Mouse (Mus musculus) thymus, postnatal 0 days (tissue): ENCODE measurements around the gene Rbmx. TPM values are rescaled to one million over a fixed set of nuclear protein-coding genes. Genes with fewer than 3 reads are reported as not detected.

Experiments used
- DNase-seq: peaks from one replicate; pipeline ENCODE4 v3.0.0-alpha.2; 2015; ENCODE audit warnings: low spot score
- polyA plus RNA-seq: library from polyadenylated mRNA; unstranded; fragments of >200 nt; fragmentation: Nextera tagmentation; extraction: Ambion mirVana; gene quantifications from 2 replicates; pipeline ENCODE4 v1.2.1, GENCODE M21; 2015

The Rbmx gene
- polyA plus RNA-seq = 145 and 149 TPM in 2 replicates

DNA sequence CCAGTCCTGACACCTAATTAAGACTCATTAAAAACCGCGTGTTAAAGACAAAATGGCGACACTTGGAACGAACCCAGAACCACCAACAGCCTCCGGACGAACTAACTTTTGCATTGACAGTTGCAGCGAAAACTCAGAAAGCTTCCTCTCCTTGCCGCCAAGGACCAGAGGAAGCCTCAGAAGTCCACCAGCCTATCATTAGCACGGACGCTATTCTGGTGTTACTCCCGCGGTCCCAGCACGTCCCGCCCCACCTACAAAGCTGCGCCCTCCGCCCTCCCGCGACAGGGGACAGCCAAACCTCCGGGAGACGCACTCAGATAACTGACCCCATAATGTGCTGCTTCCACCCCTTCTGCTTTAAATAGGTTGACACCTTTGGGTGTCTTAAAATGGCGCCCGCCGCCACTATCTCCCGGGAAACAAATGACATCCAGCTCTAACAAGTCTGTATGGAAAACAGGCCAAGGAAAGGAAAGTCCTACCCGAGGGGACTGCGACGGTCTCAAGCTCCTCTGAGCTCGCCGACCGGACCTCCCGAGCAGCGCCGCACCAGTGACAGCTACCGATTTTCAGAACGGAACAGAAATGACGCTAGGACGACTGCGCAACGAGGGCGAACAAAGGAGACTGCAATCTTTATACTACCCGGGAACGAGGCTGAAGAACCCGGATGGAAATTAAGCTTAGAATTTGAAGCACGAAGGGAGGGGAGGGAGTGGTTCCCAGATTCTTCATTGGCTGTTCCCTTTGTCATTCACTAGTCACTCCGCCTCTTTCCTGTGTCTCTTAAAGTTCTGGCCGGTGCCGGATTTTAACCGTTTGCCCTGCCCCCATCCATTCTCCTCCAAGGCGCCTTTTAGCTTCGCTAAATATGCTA, at the start of gene Rbmx:
Gene Rbmx (minus strand): TSS at position 670 of the 880 bp plus-strand sequence.
- DNase-seq = peak; percentile 90

DNA sequence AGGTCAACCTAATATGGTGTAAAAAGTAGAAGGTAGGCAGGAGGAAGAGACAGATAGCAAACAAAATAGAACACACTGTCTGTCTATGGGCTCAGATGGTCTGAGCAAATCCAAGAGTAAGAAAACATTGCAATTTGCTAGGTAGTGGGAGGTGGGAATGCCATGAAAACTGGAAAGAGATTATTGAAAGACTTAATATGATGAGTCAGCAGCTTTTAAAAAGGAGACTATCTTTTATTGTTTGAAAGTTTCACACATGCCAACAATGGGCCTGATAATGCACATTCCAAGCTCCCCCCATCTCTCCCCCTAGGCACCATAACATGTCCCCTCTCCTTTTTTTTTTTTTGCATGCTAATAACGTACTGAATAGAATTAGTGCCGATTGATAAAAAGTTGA, 41.1 kb upstream of the Rbmx start:
- DNase-seq = no peak

DNA sequence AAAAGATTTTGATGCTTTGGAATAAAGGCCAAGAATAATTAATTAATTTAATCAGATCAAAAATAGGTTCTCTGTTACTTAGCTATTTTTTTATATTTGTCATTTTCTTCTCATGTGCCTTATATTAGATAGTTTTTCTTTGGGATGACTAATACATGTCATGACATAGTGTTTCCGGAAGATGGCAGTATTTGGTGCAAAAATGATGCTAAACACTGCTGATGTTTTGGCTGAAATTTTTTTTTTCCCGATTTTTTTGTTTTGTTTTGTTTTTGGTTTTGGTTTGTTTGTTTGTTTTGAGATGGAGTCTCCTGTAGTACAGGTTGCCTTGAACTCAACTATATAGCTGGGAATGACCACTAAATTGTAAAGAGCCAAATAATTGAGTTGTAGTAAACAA, 38.8 kb upstream of the Rbmx start:
- DNase-seq = no peak

DNA sequence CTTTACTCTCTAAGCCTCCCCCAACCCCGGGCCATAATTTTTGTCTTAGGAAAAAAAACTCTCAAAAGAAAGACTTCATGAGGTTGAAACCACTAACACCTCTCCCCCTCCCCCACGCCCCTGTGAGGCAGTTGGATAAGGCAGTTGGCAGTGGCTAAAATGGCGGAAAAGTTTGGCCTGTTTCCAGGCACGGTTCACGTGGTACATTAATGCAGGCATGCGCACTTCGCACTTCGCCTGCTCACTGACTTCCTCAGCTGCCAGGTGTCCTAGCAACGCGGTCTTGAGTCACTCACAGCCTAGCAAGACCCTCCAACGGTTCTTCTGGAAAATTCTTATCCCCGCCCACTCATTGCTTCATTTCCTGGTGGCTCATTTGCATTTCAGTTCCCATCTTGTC, 15.9 kb upstream of the Rbmx start, which contains the start of gene Gm364:
Gene Gm364 (plus strand): TSS at position 386 of the 400 bp plus-strand sequence.
- DNase-seq = no peak

DNA sequence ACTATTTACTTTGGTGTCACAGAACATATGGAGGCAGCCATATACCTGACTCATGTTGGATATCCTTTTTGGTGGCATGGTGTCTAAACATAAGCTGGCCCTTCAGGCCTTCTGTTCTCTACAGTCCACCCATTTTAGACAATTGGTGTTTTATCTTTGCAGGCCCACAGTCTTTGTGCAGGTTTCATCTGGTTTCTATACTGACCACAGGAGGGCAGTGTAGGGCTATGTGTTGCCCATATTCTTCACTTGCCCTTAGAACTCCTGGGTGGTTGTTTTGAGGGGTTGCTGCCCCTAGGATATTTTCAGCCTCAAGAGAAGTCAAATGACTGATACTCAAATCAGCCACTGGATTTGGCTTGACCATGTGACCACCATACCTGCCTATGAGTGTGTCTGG, 10.8 kb upstream of the Rbmx start:
- DNase-seq = peak; percentile 32

DNA sequence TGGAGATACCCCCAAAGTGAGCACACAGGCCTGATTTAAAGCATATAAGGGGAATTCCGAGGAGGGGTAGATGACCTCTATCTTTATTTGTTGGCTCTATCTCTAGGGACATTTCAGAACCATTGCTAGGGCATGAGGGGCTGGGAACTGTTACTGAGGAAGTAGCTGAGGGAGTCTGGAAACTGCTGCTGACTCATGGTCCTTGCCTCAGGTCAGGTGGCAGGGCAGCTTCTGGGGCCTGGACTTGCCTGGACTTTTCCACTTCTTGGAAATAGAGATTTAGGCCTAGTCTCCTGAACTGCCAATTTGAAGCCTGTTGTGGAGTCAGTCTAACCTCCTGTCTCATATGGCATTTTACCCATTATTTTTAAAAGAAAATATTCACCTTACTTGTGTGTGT, 8.6 kb upstream of the Rbmx start:
- DNase-seq = no peak

DNA sequence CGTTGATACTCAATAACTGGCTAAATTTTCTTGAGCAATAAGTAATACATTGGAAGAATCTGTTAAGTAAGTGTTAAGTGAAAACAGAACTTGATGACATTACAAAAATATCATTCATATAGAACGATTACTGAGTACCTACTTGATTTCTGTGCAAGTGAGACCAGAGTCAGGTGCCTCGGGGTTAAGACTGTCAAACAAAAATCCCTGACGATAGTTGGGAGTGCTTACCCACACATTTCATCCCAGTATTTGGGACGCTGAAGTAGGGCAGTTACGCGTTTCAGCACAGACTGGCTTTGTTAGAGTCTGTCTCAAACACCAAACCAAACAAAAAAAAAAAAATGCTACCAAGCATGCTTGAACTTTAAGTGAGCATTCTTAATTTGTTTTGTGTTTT, 576 bp upstream of the Rbmx start:
- DNase-seq = peak; percentile 15

DNA sequence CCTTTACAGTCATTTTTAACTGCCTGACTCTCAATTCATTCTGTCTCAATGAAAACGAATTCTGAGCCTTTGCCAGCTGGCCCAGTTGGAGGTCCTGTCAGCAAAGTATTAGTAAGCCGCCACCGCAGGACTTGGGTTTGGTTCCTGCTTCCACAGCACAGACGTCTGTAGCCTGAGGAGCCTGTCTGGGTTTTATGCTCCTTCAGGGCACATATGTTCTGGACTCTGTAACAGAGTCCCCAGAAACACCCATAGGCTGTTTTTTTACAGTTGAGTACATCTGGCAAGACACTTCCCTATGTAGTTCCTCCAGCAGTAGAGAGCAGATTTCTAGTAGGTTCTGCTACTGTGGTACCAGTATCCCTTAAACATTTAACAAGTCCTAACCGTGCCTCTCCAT, 11.9 kb downstream of the Rbmx start:
- DNase-seq = no peak

DNA sequence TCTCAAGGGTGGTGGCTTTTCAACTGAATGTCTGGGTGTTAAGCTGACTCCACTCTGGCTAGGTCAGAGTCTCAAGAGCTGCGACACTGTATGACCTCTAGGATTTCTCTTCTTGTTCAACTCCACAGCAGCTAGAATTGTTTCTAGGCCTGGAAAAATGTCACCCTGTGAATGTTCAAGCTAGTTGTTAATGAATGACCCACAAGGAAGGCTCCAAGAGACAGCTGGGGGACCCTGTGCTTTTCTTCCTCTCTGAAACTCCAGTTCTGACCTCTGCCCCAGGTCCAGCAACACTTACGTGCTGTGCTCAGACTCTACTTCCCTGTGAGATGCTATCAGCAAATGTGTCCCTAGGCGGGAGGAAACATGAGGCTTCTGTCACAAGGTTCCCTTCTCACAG, 14.3 kb downstream of the Rbmx start:
- no peak for DNase-seq

DNA sequence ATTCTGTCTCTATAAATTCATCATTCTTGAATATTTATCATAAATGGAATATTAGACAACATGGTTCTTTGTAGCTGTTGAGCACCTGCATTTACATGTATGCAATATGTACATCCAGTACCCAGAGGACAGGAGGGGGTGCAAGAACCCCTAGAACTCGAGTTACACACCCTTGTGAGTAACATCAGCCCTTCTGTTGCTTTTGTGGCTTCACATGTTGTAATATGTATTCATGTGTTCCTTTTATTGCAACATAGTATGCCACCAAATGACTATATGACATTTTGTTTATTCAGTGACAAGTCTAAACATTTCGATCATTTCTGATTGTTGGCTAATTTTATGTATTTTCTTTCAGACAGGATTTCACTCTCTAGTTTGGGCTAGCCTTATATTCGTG, 15.7 kb downstream of the Rbmx start:
- no peak for DNase-seq

DNA sequence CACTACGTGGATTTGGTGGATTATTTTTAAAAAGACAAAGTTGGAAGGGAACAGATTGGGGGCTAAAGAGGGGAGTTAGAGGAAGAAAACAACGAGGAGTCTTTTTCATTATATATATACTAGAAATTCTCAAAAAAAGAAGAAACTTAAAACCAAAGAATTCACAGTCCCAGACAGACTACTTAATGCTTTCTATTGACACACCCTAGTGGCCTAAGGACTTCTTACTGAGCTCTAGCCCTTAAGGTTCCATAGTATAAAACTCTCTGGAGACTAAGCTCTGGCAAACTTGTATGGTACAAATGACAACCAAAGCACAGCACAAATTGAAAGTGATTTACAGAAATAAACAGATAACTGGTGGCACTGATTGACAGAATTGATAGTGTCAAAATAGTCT, 18.8 kb downstream of the Rbmx start:
- no peak for DNase-seq

DNA sequence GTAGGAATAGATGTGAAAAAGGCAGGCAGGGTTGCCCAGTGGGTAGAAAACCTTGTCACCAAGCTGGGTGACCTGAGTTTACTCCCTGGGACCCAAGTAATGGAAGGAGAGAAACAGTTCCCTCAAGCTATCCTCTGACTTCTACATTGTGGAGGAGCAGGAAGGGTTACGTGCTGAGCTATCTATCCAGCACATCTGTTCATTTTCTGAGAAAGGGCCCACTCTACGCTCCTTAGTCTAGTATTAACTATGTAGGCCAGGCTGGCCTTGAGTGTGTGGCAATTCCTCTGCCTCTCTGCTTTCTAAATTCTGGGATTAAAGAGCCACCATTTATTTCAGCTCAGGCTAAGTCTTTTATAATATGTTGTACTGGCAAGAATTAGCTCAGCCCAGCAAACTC, 19.3 kb downstream of the Rbmx start:
- DNase-seq = no peak

DNA sequence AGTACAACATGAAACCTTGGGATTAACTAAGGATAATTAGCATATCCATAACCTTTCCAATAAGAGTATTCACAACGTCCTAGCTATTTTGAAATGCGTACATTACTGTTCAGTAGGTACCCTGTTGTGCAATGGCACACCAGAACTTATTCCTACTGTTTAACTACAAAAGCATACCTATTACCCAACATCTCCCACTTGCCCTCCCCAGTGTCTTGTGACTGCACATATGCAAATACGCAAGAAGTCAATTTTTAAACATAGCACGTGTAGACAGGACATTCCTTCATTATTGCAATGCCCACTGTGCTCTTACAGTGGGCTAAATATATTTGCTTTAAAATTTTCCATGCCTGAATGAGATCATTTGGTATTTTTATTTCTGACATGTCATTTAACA, 19.9 kb downstream of the Rbmx start:
- no peak for DNase-seq

DNA sequence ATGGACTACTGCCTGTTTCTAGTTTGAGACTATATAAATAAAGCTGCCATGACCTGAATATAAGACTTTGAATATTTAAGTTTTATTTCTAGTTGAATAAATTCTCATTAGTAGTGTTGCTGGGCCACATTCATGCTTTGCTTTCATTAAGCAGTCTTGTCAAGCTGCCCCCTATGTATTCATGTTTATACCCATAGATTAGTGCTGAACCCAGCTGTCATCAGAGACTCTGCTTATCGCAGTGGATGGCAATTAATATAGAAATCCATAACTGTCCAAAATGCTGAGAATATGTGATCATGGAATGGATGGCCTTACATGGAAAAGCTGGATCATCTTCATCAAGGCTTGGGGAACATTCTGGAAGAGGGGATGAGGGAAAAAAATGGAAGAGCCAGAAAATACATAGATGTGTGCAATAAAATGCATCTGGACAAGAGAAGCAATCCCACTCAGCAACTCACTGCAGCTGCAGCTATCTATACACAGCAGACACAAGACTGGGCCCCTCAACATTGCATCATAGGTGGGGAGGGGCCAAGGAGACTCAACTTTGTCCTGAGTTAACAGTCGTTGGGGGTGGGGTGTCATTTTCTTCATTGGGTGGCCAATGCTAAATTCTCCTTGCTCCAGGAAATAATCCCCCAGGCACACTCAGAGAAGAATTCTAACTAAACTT, 27.8 kb downstream of the Rbmx start:
- DNase-seq = no peak

DNA sequence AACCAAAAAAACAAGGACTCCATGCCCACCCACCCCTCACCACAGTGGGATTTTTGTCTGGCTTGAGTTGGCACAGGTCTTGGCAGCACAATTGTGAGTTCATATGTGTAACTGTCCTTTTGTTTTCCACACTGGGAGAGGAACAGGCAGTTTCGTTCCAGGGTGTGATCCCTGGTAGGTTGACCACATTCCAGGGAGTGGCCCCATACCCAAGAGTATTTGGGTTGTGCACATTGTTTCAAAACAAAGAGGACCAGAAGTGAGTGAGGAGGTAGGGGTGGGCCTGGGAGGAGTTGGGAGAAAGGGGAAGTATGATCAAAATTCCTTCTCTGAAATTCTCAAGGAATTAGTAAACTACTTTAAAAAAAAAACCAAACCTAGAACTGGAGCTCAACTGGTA, 33.5 kb downstream of the Rbmx start:
- no peak for DNase-seq

DNA sequence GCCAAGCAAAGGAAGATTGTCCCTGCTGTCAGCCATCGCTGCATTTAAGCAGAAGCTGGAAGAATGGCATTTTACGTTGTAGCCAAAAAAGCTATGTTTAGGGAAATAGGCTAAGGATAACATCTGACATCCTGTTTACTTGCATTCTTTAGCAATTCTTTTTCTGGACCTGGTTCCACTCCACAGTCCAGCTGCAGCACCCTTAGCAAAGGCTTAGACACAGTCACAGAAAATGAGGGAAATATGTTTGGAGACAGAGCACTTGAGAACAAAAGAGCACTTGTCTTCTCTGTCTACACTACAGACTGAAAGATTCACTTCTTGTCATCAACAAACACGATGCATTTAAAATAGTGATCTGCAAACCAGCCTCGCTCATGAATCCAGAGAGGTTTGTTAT, 53.6 kb downstream of the Rbmx start:
- DNase-seq = no peak

DNA sequence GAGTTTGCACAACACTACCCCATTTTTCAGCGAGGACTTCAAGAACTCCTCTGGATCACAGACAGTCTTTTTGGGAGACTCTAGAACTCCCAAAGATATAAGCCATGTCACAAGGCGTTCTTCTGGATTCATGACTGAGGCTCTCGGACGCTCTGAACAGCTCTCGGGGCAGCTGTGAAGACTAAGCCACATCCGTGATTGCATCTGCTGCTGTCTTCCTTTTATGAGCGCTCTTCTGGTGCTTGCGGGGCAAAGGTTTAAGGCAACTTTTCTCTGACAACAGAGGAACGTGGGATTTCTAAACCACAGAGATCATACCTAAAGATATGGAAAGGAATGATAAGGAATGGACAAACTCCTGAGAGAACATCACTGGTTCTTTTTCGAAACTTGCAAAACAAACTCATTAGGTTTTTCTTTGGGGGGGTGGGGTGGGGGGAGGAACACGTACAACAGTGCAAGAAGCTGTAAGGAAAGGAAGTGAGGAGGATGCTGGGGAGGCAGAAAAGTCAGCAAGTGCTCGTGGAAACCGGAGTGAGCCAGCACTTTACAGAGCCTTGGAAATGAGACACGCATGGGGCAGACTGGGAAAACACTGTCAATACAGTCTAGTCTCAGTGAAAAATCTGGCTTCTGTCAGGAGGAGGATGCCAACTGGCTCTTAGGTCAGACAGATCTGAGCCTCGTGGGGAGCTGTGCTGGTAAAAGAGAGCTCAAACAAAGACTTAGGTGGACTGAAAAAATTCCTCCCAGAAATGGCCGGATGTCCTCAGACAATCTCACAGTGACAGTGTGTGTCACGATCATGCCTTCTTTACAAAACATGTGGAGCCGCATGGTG, 54.2 kb downstream of the Rbmx start, which contains the start of gene Arhgef6:
Gene Arhgef6 (minus strand): TSS at position 359 of the 841 bp plus-strand sequence.
- peak; percentile 70 for DNase-seq

DNA sequence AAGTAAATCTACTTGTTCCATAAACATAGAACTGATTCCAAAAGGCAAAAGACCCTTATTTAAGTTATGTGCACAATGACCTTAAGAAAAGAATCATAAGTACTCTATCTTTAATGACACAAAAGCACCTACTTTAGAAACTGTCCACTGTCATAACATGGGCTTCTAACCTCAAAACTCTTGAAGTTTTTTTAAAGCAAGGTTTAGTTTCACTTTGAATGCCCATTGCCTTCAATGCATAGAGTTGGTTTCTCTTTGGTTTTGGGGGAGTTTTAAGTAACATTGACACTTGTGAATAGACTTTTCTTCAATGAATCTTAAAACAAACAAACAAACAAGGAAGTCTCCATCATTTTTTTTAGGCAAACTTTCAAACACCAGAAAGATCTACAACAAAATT, 55.3 kb downstream of the Rbmx start:
- DNase-seq = peak; percentile 30

DNA sequence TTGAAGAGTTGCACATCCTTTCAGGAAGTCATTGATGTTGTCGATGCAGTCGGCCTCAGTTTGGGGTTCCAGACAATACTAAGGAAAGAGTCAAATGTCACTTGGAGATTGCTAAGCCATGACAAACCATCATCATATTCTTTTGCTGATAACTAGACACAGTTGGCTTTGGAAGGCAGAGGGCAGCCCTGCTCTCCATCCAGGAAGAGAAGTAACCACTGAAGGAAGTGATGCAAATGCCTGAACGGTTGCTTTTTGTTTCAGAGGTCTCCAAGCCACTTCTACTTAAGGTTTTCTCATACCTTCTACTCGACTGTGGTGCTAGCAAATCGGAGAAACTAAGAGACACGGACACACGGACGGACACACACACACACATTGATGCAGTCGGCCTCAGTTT, 55.9 kb downstream of the Rbmx start:
- peak; percentile 37 for DNase-seq

DNA sequence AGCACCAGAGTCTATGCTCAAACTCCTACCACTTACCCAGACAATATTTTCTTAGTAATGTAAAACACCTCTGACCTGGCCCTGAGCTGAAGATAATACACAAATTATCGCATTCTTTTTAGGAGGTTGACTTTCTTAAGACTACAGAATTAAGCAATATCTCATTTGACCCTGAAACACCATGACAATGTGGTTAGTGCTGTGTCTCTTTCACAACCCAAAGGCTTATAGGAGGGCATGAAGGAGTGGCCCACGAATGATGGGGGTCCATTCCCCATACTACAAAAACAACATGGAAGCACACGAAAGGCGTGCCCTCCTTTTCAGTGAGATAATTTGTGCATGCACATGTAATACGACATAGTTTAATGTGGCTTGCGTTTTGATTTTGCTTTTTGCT, 57.5 kb downstream of the Rbmx start:
- no peak for DNase-seq
